9 mouse cellular contexts compared by ENCODE assay signal in the genomic region with DNA sequence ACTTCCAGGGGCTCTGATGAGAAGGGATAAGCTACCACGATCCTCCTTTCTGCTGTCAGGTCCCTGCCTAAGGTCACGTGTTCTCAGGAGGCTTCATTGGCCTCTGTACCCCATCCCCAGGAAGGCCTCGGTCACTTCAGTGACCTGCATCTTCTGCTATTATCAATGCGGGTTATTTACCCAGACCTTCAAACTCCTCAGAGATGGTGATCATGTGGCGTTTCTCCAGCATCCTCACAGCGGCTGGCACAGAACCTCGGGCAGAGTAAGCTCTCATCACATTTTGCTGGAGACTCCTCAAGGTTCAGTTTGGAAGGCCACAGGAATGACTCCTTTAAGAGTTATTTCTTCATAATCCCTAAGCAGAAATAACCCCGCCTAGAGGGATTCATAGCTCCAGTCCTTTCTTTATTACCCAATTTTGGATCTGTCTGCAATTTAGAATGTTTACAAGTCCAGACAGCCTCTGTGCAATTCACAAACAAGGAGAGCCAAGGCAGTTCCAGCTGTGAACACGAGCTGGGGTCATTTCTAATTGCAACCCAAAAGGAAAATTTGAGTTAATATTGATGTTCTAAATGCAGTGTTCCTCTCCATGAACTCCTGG.
DNase-seq lines count a peak whose midpoint lies in the region; ATAC-seq lines count a peak whose summit lies in the region.
"Had no signal": no experiment of that assay in that cellular context is flagged by ENCODE, and none has a peak within 500 bp of the region (broad histone marks: within the 10 kb centered on the region; RNA-seq: fewer than 3 reads in every experiment).

No protein-coding gene starts in this region.

- 70% methylated on average over 9 of the region's 9 CpGs for WGBS in heart, embryonic 15.5 days
- WGBS in heart, embryonic 11.5 days (ENCODE audit: insufficient replicate concordance): 74% methylated on average over 9 of the region's 9 CpGs
- 63% methylated on average over 9 of the region's 9 CpGs for WGBS in lung, embryonic 15.5 days
- WGBS in neural tube, embryonic 15.5 days: 80% methylated on average over 9 of the region's 9 CpGs

- peak overlapping the region; percentile 42; the same call in 1 of the 2 replicates for H3K27ac ChIP-seq in heart, embryonic 15.5 days
- H3K27ac ChIP-seq in heart, embryonic 11.5 days (ENCODE audit: low read depth, low read length): no peak overlapping the region
- peak overlapping the region; percentile 95 for H3K27ac ChIP-seq in lung, embryonic 15.5 days
- H3K27ac ChIP-seq in neural tube, embryonic 15.5 days (replicated peaks): peak overlapping the region; percentile 4
- H3K27ac ChIP-seq: embryonic facial prominence, embryonic 10.5 days had no signal

- H3K9ac ChIP-seq in heart, embryonic 15.5 days: no peak overlapping the region
- H3K9ac ChIP-seq in heart, embryonic 11.5 days (ENCODE audit: low read depth, low read length): no peak overlapping the region
- no peak overlapping the region for H3K9ac ChIP-seq in lung, embryonic 15.5 days
- no peak overlapping the region for H3K9ac ChIP-seq in neural tube, embryonic 15.5 days (replicated peaks)

- H3K4me3 ChIP-seq in heart, embryonic 15.5 days: no peak overlapping the region
- H3K4me3 ChIP-seq in heart, embryonic 11.5 days (ENCODE audit: low read depth, low read length): no peak overlapping the region
- H3K4me3 ChIP-seq in lung, embryonic 15.5 days: no peak overlapping the region
- H3K4me3 ChIP-seq in neural tube, embryonic 15.5 days (replicated peaks): no peak overlapping the region
- H3K4me3 ChIP-seq: embryonic facial prominence, embryonic 10.5 days had no signal

- no peaks in the 10 kb centered on the region for H3K36me3 ChIP-seq in heart, embryonic 15.5 days
- H3K36me3 ChIP-seq in heart, embryonic 11.5 days (ENCODE audit: control insufficient read depth, insufficient read depth, low read length): no peaks in the 10 kb centered on the region
- no peaks in the 10 kb centered on the region for H3K36me3 ChIP-seq in lung, embryonic 15.5 days
- H3K36me3 ChIP-seq in neural tube, embryonic 15.5 days: no peaks in the 10 kb centered on the region
- H3K36me3 ChIP-seq: embryonic facial prominence, embryonic 10.5 days; G1E had no signal

- H3K9me3 ChIP-seq in heart, embryonic 15.5 days (replicated peaks): no peaks in the 10 kb centered on the region
- no peaks in the 10 kb centered on the region for H3K9me3 ChIP-seq in heart, embryonic 11.5 days (replicated peaks; ENCODE audit: control insufficient read depth, low read length)
- H3K9me3 ChIP-seq in lung, embryonic 15.5 days: no peaks in the 10 kb centered on the region
- H3K9me3 ChIP-seq in neural tube, embryonic 15.5 days (replicated peaks): no peaks in the 10 kb centered on the region
- H3K9me3 ChIP-seq: embryonic facial prominence, embryonic 10.5 days; G1E had no signal

- no peaks in the 10 kb centered on the region for H3K27me3 ChIP-seq in heart, embryonic 15.5 days
- no peaks in the 10 kb centered on the region for H3K27me3 ChIP-seq in heart, embryonic 11.5 days (ENCODE audit: control insufficient read depth, insufficient read depth, low read length)
- H3K27me3 ChIP-seq in lung, embryonic 15.5 days: no peaks in the 10 kb centered on the region
- 0 out of 2 replicates have a peak, but pooled peaks cover 2% of the 10 kb centered on the region for H3K27me3 ChIP-seq in neural tube, embryonic 15.5 days (replicated peaks)

- H3K4me2 ChIP-seq in heart, embryonic 15.5 days: no peak overlapping the region
- H3K4me2 ChIP-seq in heart, embryonic 11.5 days: no peak overlapping the region
- H3K4me2 ChIP-seq in lung, embryonic 15.5 days: no peak overlapping the region
- H3K4me2 ChIP-seq in neural tube, embryonic 15.5 days: no peak overlapping the region

- no peak for DNase-seq in lung, postnatal 14 days
- DNase-seq in cerebellum, postnatal 25 days: peak; percentile 57 to 62
- no peak for DNase-seq in c-Kit-positive CD71-positive TER-119-positive erythroid progenitor cells, embryonic 14.5 days (ENCODE audit: low spot score)

- no peak for ATAC-seq in heart, embryonic 15.5 days (replicated peaks; ENCODE audit: insufficient number of reproducible peaks, insufficient read depth, low FRiP score, low read depth)
- ATAC-seq in heart, embryonic 11.5 days (replicated peaks; ENCODE audit: insufficient number of reproducible peaks, low FRiP score, low TSS enrichment): no peak
- ATAC-seq in lung, embryonic 15.5 days (ENCODE audit: borderline replicate concordance, extremely low read depth, low FRiP score, low TSS enrichment): no peak
- ATAC-seq in neural tube, embryonic 15.5 days (ENCODE audit: low FRiP score): no peak

- peaks cover 9% of the 10 kb centered on the region for H3K4me1 ChIP-seq in heart, embryonic 15.5 days (replicated peaks)
- H3K4me1 ChIP-seq in heart, embryonic 11.5 days (ENCODE audit: control insufficient read depth, insufficient read depth, low read length): no peaks in the 10 kb centered on the region
- peaks cover 28% of the 10 kb centered on the region for H3K4me1 ChIP-seq in lung, embryonic 15.5 days
- H3K4me1 ChIP-seq in neural tube, embryonic 15.5 days: peaks cover 20% of the 10 kb centered on the region

Comparison
In these comparisons a context has a peak if more than half of its experiments do, and no peak if none do; other contexts are left out.
1. DNase-seq: peak in cerebellum, postnatal 25 days (2 of 2); none in lung, postnatal 14 days (single experiment) and c-Kit-positive CD71-positive TER-119-positive erythroid progenitor cells, embryonic 14.5 days (single experiment).